Mouse (Mus musculus) gonadal fat pad, adult 2 months (tissue): Measurements from ENCODE around the gene Ptprn2. TPM values are rescaled to one million over a fixed set of nuclear protein-coding genes. Genes with fewer than 3 reads are reported as not detected.

ENCODE experiments used
- DNase-seq: peaks from one replicate; pipeline ENCODE4 v3.0.0-alpha.2; 2012; ENCODE audit warnings: low read depth
- polyA plus RNA-seq: library from polyadenylated mRNA; depleted of rRNA; stranded (reverse); fragments of >200 nt; gene quantifications from 2 replicates; pipeline ENCODE4 v1.2.3, GENCODE M21; 2012

The Ptprn2 gene
- polyA plus RNA-seq, 1 experiment = 1.7 TPM

DNA sequence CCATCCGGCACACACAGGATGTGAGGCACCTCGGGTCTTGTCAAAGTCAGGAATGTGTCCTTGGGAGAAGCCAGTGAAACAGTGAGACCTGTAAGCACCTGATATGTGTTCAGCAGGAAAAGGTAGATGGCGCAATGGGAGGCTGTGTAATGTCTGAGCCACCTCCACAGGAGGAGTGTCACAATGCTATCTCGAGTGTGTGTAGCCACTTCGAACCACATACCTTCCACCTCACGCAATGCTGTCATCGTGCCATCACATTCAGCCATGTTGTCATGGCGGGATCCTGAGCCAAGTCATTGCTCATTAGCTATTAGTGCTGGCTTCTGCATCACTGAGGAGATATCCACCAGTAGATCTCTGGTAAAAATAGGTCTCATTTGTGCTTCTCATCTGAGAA, 290.9 kb downstream of the Ptprn2 start:
- DNase-seq = no peak

- DNase-seq = no peak
These were observed 292.9 kb downstream of the Ptprn2 start for GRCm38 (mm10) chr12:116778095-116779090.

DNA sequence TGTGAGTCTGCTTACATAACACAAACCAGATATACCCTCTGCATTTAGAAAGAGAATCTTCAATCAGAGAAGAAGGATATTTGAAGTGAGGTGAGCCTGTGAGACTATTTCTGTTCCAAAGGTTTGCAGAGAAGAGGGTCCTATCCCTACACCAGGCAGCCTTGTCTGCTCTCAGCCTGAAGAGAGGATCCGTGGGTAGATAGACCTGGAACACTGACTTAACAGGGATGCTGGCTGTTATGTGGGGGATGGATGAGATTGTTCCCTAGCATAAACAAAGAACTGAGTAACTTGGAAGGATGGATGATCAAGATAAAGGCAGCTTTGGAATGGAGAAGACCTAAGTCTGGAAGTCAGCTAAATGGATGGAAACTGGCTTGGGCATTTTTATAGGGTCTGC, 294.9 kb downstream of the Ptprn2 start:
- DNase-seq = no peak

GRCm38 (mm10) chr12:116785731-116786130, 300.2 kb downstream of the Ptprn2 start:
- no peak for DNase-seq

GRCm38 (mm10) chr12:116788346-116788745, 302.8 kb downstream of the Ptprn2 start:
- no peak for DNase-seq

DNA sequence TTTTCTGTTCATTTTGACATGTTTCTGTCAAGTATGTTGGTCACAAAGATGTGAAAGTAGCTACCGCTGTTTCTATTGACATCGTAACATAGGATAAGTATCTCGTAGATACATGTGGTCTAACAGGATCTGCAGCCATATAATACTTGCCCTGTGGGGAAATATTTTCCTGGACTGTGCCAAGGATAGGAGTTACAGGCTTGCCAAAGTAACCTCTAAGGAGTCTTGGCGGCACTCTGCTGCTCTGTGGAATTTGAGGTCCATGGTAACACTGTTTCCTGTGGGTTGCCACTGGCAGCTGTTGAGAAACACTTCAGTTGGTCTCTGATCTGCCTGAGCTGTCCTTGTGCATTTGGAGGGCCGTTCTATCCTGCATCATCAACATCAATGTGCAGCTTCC, 317.8 kb downstream of the Ptprn2 start:
- no peak for DNase-seq

- DNase-seq = no peak
These were observed 319.2 kb downstream of the Ptprn2 start for GRCm38 (mm10) chr12:116804712-116805111.

DNA sequence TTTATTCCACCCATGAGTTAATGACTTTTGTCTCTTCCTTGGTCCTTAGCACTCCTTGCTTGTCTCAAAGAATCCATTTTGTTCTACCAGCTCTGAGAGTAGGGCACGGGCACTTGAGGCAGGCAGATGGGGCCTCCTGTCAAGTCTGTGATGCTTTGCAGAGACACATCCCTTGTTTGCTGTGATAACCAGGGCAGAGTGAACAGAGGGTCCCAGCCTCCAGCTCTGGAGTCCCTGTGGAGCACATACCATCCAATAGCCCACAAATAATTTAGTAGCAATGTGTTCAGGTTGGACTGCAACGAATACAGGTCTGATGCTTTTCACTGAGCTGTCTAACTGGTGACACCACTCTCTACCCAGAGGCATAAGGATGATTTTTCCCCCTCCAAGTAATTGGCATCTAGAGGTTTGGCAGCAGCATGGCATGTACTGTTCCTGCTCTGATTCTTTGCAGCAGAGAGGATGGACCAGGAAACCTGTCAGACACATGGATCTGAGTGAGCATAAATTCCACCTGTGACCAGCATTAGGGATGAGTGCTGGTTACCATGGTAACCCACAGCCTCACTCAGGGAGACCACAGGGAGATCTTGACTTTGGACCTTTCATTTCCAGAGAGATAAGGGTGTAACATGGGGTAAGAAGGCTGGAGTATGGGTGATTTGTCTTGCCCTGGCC, 319.7 kb downstream of the Ptprn2 start:
- DNase-seq = no peak

DNA sequence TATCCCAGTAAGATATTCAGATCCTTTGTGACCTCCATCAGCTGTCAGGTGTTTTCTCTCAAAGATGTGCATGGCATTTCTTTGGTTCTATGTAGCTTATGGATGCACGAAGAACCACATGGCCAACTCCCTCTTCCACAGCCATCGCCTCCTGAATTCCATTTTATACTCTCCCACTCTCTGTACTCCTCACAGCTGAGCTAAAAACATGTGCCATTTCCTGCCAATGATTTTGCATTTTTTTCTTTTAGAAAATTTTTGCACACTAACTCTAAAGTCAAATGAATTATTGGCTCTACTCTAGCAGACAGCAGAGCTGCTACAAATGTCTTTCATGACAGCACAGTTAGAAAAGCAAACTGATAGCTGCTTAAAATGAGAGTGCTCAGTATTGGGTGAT, 320.6 kb downstream of the Ptprn2 start:
- DNase-seq = no peak

DNA sequence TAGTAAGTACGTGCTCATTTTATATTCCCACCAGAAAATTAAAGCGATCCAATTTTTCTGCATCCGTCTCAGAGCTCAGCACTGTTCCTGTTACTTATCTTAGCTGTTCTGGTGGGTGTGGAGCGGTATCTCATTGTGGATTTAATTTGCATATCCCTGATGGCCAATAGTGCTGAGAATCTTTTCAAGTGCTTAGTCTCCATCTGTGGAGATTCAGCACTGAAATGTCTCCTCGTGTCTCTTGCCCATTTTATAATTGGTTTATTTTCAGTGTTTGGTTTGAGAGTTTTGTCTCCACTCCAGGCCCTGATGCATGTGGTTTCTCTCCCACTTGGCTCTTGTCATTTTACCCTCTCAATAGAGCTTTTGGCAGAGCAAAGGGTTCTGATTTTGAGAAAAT, 327.5 kb downstream of the Ptprn2 start:
- DNase-seq = no peak

DNA sequence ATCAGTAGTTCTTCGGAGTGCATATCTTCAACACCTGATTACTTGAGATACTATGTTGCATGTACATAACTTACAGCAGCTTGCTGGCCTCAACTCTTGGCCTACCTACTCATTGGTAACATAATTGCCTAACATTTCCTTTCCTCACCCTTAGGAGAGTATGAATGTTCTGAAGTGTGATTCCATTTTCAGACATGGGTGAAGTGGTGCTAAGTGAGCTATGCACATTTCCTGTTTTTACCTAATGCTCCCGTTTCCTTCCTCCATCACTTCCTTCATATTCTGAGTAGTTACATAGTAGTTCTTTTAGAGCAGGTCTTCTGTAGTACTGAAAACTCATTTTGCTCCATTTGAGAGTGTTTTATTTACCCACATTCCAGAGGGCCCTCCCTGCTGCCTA, 334.3 kb downstream of the Ptprn2 start:
- DNase-seq = no peak

GRCm38 (mm10) chr12:116823341-116823740, 337.8 kb downstream of the Ptprn2 start:
- DNase-seq = no peak

DNA sequence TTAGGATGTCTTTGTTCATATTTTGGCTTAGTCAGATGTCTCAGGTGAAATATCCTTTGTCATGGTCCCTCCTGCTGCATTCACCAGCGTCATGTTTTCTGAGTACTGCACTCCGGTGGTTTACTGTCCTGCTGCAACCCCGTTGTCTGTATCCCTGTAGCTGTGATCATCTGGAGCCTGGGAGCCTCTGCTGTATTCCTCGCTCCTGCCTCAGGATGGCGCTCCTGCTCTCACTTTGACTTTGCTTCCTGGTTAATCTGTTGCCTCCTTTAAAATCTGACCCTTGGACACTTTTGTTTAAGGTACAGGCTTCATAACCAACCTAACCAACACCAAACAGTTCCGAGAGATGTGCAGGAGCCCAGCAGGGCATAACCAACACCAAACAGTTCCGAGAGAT, 342.2 kb downstream of the Ptprn2 start:
- no peak for DNase-seq

- no peak for DNase-seq
These were observed 353.2 kb downstream of the Ptprn2 start for GRCm38 (mm10) chr12:116838611-116839192.

DNA sequence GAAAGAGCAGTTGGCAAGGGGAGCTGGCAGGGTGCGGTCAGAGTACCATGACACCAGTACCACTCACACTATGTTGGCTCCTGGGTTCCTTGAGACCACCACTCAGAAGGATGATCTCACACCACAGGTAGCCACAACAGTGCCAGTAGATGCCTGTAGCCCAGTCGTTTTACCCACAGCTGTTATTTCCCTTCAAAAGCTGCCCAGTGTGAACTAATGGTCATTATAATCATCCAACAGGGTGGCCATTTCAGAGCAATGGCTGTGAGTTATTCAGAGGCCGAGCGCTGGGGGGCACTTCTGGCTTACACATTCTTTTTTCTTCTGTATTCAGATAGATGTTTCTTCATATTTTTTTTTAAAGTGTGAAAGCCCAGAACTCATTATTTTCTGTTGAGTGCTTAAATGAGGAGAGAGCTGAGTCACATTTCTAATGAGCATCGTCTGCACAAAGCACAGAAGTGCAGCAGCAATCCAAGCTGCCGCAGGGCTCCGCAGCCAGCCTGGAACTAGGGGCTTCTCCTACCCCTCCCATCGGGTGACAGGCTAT, 357.3 kb downstream of the Ptprn2 start:
- DNase-seq = no peak

- no peak for DNase-seq
These were observed 360.7 kb downstream of the Ptprn2 start for GRCm38 (mm10) chr12:116846220-116846619.

- no peak for DNase-seq
These were observed 361.5 kb downstream of the Ptprn2 start for GRCm38 (mm10) chr12:116847021-116847420.

GRCm38 (mm10) chr12:116856307-116856706, 370.8 kb downstream of the Ptprn2 start:
- no peak for DNase-seq

DNA sequence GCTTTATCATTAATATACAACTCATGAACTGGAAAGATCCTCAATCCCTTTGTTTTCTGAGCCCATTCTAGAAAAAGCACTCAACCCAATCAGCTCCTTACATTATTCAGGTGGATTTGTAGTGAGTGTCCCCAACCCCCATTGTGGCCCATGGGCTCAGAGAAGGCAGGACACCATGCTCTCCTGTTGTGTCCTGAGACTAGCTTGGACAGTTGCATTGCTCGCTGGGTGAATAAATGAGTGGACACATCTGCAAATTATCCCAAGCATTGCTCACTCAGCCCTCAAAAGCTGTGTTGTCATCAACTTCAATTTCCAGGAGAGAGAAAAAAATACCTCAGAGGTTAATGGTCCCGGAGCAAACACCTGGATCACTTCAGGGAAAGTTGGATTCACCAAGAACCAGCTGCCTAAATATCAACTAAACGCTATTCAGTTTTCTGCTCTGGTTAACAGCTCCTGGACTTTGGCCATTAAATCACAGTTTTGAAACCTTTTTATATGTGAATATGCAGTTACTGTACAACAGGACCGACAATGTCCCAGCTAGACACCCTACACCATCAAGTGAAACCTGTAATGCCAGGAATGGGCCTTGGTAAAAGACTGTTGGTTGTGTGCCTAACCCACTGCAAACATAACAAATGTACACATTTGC, 376.0 kb downstream of the Ptprn2 start:
- no peak for DNase-seq

DNA sequence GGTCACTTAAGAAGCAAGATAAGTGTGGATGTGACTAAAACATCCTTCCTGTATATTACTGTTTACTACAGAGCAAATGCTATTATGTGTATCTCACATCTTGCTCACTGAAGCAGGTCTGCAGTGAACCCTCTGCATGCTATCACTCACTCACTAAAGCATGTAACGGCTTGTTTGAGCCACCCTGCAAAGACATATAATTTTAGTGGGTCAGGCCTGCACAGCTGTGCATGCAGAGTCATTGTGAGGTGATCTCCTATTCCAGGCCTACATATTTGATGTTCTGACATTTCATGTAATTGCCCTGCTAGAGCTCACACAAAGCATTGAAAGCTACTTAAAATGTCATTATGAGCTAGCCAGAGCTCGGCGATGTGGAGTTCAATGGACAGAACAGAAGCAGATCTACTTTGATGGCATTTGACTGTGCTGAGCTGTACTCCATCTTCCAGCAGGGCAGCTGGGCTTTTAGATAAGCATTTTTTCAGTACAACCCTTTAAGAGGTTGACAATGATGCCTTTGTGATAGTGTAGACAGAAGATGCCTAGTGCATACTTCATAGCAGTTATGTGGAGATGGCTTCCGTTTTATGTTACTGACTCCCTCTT, 377.9 kb downstream of the Ptprn2 start:
- DNase-seq = no peak

GRCm38 (mm10) chr12:116873866-116874585, 388.5 kb downstream of the Ptprn2 start:
- no peak for DNase-seq
